Mouse (Mus musculus): Measurements from ENCODE around the gene Carmil1.

Gene Carmil1

DNA sequence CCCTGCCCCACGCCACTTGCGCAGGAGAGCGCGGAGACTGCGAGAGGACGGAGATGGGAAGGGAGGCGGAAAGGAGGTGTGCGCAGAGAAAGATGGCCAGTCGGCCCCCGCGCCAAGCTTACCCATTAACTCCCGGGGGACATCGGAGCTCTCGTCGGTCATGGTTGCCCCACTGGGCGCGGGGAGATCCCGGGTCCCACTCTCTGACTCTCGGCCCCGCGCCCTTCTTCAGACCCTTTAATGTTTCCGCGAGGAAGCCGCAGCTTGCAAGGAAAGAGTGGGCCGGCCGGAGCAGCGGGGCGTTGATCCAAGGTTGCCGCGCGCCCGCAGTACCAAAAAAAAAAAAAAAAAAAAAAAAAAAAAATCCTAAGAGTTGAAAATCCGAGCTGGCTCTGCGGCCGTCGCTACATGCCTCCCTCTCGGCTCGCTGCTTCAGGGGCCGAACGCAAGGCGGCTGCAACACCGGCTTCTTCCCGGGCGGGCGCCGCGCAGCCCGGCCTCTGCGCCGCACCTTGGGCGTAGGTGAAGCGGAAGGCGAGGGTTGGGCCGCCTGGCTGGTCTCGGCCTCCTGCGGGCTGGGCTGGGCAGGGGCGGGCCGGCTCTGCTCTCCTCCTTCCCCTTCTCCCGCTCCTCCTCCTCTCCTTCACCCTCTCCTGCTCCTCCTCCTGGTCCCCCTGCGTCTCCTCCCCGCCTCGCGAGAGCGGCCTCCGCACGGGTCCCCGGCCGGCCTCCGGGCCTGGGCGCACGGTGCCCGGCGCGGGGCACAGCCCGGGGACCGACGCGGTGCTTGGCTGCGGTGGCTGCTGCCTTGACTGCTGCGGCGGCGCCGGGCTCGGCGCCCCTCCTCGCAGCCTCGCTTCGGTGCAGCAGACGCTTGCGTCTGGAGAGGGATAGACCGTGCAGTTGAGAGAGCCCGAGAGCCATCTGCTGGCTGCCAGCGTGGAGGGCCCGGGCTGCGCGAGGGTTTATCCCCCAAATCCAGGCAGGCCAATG lies at the start of gene Carmil1:
Gene Carmil1, minus strand, starts transcription at position 357 of the 993 bp plus-strand sequence.
- peak; percentile 80 to 83 for DNase-seq (ENCODE audit: low spot score in 2 of 2)

GRCm38 (mm10) chr13:24330128-24330527 lies 49.5 kb upstream of the Carmil1 start:
- no peak for DNase-seq (ENCODE audit: low spot score in 2 of 2)

- no peak for DNase-seq (ENCODE audit: low spot score in 2 of 2)
Measured at GRCm38 (mm10) chr13:24328036-24328817, 47.6 kb upstream of the Carmil1 start.

GRCm38 (mm10) chr13:24327201-24327600 lies 46.6 kb upstream of the Carmil1 start, which contains the start of gene Cmah:
Gene Cmah (plus strand): TSS chr13:24327404.
- no peak for DNase-seq (ENCODE audit: low spot score in 2 of 2)

DNA sequence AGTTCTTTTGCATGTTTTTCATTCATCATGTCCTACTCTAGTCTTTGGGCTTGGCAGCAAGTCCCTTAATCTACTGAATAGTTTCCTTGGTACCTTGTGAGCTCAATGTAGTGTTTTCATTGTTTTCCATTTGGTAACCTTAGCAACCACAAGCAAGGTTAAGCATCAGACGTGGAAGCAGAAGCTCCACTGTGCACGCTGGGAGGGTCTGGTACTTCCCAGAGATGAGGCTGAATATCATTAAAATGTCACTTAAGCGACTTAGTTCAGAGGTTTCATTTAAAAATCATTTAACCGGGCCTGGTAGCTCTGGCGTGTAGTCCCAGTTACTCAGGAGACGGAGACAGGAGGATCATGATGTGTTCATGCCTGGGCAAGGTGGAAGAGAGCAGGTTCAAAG lies 40.7 kb upstream of the Carmil1 start:
- no peak for DNase-seq (ENCODE audit: low spot score in 2 of 2)

- DNase-seq (ENCODE audit: low spot score in 2 of 2), result no peak
Measured at GRCm38 (mm10) chr13:24318618-24319017, 38.0 kb upstream of the Carmil1 start.

DNA sequence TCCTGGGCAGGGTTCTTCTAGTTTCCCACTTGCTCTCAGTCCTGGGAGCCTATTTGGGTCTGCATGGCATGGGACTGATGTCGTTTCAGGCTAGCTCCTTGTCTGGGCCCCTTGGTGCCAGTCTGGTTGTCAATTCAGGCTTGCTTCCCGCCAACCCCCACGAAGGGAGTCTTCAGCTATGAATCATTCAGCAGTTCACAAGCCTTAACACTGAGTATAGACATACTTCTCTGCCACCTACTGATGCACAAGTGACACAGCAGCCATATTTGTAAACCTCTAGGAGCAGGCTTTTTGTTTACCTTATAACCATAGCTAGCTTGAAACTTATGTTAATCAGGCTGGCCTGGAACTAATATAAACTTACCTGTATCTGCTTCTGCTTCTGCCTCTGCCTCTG lies 36.0 kb upstream of the Carmil1 start:
- DNase-seq (ENCODE audit: low spot score in 2 of 2), result no peak

DNA sequence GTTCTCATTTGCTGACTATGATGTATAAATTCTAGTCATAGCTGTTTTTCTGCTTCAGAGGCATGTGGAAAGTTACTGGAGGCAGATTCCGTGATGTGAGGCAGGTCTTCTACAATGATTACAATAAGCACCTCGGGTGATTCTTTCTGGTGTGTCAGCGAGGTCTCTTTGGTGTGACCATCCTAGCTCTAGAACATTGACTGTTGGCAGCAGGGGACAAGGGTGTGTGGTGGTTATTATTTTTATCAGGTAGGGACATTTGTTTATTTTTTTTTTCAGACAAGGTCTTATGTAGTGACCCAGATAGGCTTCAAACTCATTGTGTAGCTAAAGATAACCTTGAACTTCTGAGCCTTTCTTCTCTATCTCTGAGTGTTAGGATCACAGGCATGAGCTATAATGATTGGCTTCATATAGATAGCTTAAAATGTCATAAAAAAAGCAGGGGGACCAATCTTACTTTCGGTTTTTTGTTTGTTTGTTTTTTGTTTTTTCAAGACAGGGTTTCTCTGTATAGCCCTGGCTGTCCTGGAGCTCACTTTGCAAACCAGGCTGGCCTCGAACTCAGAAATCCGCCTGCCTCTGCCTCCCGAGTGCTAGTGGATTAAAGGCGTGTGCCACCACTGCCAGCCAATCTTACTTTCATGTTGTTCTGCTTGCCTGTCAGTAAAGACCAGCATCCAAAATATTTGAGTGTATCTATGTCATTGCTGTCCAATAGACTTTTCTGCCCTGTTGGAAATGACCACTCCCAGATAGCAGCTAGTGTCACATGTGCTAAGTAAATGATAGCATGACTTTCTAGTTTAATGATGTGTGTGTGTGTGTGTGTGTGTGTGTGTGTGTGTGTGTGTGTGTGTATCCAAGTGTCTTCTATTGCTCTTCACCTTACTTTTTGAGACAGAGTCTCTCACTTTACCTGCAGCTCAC lies 30.7 kb upstream of the Carmil1 start:
- no peak for DNase-seq (ENCODE audit: low spot score in 2 of 2)

- DNase-seq (ENCODE audit: low spot score in 2 of 2), result no peak
Measured at GRCm38 (mm10) chr13:24306248-24306647, 25.7 kb upstream of the Carmil1 start.

DNA sequence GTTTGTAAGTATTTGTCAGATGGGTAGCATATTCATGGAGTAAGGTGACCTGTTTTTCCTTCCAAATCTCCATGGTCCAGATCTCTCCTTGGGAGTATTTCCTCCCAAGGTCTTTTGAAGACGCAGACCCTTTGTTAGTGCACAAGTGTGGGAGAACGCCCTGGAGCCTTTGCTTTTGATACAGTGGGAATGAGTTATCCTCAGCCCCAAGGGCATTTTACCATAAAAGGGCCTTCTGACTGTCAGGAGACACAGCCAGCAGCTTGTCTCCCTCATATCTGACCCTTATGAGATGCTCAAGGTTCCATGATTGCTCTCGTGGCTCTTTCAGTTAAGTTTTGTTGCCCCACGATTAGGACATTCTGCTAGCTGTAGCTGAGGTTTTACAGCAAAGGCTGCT lies 24.9 kb upstream of the Carmil1 start:
- no peak for DNase-seq (ENCODE audit: low spot score in 2 of 2)

GRCm38 (mm10) chr13:24297252-24297651 lies 16.7 kb upstream of the Carmil1 start:
- no peak for DNase-seq (ENCODE audit: low spot score in 2 of 2)

GRCm38 (mm10) chr13:24287381-24287780 lies 6.8 kb upstream of the Carmil1 start:
- no peak for DNase-seq (ENCODE audit: low spot score in 2 of 2)

DNA sequence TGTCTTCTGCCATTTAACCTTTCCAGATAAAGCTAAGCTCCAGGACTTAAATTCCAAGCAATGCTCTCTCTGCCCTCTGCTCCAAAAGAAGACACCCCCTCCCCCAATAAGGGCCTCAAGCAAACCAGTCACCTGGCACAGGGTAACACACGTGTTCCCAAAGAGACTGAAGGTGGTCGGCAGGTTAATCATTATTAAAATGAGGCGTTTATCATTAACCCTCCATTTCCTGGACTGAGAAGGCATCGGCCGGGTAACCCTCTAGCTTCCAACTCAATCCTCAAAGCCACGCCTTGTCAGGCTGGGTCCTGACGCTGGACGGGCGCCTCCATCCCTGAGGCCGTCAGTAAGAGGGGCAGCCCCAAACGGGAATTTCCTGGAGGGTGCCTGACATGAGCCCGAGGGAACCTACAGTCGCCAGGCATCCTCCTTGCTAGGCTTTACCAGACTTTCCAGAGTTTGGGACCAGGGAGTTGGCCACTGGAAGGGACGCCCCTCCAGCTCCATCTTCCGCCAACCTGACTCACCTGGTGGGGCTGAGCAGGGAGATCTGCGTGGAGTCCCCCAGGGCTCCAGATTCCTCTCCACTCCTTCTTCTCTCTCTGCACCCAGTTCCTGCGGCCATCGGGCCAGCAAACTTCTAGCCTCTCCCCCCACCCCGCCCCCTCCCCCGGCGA lies 695 bp downstream of the Carmil1 start:
- DNase-seq (ENCODE audit: low spot score in 2 of 2), result no peak

DNA sequence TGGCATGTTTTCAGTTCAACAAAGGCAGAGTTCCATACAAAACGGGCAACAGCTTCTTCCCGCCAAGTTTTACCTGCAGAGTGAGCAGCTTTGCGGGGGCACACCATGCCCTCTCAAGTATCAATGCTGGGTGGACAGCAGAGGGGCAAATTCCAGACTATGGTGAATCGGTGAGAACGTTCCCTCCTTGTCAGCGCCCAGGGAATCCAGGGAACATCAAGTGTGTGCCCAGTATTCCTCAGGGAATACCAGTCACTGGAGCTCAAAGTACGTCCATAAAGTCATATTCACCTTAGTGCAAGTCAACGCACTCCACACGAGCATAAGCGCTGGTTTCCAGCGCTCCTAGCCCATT lies 1.2 kb downstream of the Carmil1 start:
- no peak for DNase-seq (ENCODE audit: low spot score in 2 of 2)

DNA sequence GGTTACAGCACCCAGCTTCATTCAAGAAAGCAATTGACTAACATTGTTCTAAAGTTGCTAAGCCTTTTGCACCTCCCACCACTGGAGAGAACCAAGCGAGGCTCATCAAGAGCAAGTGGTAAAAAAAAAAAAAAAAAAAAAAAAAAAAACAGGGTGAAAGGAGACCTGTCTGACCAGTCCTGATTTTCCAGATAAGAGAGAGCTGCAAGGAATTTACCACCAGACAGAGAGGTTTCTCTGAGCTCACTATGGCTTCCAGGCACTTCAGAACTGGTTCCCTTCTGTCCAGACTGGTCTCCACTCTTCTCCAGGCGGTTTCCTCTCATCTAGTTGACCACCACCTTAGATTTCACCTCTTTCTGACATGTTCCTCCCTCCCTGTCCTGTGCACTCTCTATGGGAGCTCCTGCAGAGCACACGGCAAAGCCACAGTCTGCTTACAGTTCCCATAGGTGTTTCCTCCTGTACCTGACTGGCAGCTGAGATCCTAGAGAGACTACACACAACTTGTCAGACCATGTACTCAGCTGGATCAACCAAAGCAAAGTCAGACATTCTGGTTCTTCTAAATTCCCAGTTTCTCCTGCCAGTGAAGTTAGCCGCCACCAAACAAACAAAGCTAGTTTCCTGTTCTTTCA lies 7.7 kb downstream of the Carmil1 start:
- no peak for DNase-seq (ENCODE audit: low spot score in 2 of 2)

DNA sequence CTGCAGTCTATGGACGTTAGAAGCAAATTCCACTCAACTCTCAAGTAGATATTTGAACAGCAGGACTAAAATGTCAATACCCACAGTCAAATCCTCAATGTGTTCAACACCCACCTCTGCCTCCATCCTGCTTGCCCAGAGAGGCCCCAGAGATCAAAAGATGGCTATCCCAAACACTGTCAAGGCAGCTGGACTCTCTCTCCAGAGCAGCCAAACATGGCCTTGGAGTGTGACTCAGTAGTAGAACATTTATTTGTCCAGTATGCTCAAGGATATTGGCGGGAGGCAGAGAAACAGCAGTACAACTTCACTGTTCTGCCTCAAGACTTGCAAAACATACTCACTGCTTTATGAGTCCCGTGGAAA lies 11.5 kb downstream of the Carmil1 start:
- DNase-seq (ENCODE audit: low spot score in 2 of 2), result no peak

DNA sequence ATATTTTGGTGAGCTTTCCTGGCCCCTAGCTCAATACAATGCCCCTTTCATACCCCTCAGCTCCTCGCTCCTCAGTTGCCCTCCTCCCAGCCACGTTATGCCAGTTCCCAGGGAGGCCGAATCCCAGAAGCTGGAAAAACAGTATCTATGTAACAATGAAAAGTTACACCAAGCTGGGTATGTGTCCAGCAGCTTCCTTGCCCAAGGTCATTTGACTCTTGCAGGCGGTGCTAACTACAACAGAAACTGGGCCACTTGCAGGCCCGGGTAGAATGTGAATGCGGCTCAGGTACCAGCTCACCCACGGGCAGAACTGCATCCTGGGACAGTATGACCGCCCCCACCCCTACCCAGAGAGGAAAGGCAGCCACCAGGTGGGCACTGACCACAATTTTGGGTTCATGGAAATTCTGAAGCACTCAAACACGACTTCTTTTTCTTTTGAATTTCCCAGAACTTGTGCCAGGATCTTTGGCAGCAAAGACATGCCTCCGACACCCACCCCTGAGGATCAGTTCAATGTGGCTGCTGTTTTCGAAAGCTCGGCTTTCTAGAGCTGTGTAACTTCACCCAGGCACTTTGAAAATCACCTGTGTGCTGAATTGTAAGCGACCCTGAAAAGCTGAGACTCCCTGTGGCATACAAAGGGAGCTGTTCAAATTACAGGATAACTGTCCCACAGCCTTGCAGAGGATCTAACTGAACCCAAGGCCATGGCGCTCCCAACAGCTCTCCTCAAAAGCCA lies 12.1 kb downstream of the Carmil1 start:
- no peak for DNase-seq (ENCODE audit: low spot score in 2 of 2)

DNA sequence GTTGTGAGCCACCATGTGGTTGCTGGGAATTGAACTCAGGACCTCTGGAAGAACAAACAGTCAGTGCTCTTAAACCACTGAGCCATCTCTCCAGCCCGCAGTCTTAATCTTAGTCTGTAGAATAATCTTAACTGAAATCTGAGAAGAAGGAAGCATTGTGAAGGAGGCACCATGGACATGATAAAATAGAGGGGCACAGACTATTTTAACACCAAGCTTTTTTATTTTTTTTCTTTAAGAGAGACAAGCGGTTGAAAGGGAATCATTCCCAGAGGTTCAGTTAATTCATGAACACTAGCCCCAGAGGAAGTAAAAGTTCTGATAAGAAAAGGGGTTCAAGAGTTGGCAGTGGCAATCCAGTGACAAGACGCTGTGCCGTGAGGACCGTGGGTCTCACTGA lies 15.8 kb downstream of the Carmil1 start:
- DNase-seq (ENCODE audit: low spot score in 2 of 2), result no peak

DNA sequence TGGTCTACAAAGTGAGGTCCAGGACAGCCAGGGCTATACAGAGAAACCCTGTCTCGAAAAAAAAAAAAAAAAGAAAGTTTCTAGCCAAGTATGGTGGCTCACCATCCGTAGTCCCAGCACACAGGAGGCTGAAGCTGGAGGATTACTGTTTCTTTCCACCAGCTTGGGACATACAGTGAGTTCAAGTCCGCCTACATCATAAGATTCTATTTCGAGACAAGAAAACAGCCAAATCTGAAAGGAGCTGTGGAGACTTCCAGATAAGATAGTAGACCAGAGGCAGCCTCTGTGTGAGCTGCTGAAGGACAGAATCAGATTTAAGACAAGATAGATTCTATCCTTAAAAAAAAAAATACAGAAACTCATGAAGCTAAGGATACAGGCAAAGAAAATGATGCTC lies 17.0 kb downstream of the Carmil1 start:
- DNase-seq (ENCODE audit: low spot score in 2 of 2), result no peak
